Mouse (Mus musculus): ENCODE measurements around the gene Isx. TPM values are rescaled to one million over a fixed set of nuclear protein-coding genes. Genes with fewer than 3 reads are reported as not detected.

The Isx gene
- not detected for polyA plus RNA-seq (2014; fragmentation: Illumina TruSeq; extraction: RNeasy Lipid Tissue Mini Kit (QIAGEN cat#74804); ENCODE audit: insufficient read depth, low read depth, low replicate concordance)

GRCm38 (mm10) chr8:74872940-74873339 lies at the start of gene Isx:
TSS of gene Isx (plus strand) at chr8:74873173.

Other genes with a start within 250 kb of the Isx start
- gene Hmgxb4, start 120.2 kb downstream of the Isx start, polyA plus RNA-seq (2014; fragmentation: Illumina TruSeq; extraction: RNeasy Lipid Tissue Mini Kit (QIAGEN cat#74804); ENCODE audit: insufficient read depth, low read depth, low replicate concordance), result 10.1 TPM
- 19.6 TPM for gene Tom1, start 160.5 kb downstream of the Isx start, polyA plus RNA-seq (2014; fragmentation: Illumina TruSeq; extraction: RNeasy Lipid Tissue Mini Kit (QIAGEN cat#74804); ENCODE audit: insufficient read depth, low read depth, low replicate concordance)
- 35.2 TPM for gene Hmox1, start 220.4 kb downstream of the Isx start, polyA plus RNA-seq (2014; fragmentation: Illumina TruSeq; extraction: RNeasy Lipid Tissue Mini Kit (QIAGEN cat#74804); ENCODE audit: insufficient read depth, low read depth, low replicate concordance)
- gene Mcm5, start 236.4 kb downstream of the Isx start, polyA plus RNA-seq (2014; fragmentation: Illumina TruSeq; extraction: RNeasy Lipid Tissue Mini Kit (QIAGEN cat#74804); ENCODE audit: insufficient read depth, low read depth, low replicate concordance), result 5.2 TPM

Measured in lung, adult 10 weeks (tissue).